Mouse (Mus musculus): Measurements from ENCODE around the gene Psmd7.
A peak's percentile ranks its signal among the peaks of the same experiment; 100 is the strongest.

Psmd7 gene

GRCm38 (mm10) chr8:107587995-107588780 is at the start of gene Psmd7:
TSS of gene Psmd7 (minus strand) at chr8:107588464.
- DNase-seq: peak; percentile 99

DNA sequence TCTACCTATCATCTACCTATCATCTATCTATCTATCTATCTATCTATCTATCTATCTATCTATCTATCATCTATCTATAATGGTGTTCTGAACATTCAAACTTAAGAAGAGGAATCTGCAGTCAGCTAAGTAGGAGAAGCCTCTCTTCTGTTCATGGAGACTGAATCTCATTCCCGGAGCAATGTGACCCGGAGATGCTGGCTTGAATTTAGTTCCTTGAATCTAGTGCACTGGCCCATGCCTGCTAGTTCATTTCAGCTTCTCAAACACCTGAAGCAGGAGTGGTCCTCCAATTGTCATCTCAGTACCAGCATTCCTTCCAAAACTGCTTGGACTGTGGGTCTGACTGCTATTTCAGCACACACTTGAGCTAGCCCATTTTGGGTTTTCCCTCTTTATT is 45.5 kb upstream of the Psmd7 start:
- peak; percentile 50 for DNase-seq

GRCm38 (mm10) chr8:107629701-107630100 is 41.4 kb upstream of the Psmd7 start:
- peak; percentile 60 for DNase-seq

- DNase-seq: peak; percentile 60
These were observed 40.4 kb upstream of the Psmd7 start for GRCm38 (mm10) chr8:107628501-107629149.

- DNase-seq: no peak
These were observed 39.6 kb upstream of the Psmd7 start for GRCm38 (mm10) chr8:107627881-107628280.

DNA sequence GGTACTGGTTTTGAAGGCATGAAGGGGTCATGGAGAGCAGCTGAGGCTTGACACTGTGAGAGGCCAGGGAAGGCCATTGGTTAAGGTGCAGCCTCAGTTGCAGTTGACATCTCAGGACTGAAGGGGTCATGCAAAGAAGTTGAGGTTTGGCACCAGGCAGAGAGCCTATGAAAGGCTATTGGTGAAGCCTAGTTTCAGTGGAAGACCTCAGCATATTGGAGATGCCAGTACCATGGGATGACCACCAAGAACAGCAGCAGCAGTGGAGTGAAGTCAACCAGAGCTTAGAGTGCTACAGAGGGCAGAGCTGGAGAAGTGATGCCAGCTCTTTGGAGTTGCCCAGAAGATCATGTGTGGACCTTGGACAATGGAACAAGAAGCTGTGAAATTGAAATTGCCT is 36.0 kb upstream of the Psmd7 start:
- DNase-seq: peak; percentile 57

DNA sequence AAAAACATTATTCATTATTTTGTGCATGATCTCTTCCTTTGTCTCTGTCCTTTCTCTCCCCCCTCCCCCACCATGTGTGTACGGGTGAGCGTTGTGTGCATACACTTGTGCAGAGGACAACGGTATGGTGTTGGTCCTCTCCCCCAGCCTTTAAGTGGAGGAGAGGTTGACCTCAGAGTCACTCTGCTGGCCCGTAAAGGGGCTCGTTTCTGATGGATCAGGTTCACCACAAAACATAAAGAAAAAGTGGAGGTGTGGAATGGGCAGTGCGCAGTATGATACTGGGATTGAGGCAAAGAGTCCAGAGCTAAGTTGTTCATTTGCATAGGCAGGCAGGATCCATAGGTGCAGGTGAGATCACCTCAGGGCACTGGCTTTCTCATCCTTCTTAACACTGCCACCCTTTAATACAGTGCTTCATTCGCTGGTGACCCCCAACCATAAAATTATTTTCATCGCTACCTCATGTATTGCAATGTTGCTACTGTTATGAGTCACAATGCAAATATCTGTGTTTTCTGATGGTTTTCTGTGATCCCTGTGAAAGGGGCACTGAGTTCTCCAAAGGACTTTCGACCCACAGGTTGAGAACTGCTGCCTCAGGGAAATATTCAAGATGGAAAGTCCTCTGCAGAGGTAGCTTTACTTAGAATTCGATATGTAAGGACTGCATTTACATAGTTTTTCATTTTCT is 33.8 kb upstream of the Psmd7 start:
- DNase-seq: peak; percentile 74

DNA sequence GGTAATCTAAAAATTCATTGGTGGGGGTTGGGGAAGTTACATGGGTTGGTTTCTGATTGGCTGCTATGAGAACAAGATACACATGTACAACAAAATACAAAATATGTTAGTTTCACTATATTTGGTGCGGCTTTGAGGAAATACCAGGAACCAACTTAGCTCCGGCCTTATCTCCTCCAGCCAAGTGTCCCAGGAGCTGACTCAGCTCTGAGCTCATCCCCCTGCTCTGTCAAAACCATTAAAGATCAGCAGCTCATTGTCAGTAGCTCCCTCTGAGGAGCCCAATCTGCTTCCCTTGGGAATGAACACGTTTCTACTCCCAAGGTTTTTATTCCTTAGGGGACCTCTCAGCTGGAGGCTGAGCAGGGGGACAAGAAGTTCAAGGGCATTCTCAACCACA is 32.9 kb upstream of the Psmd7 start:
- DNase-seq: peak; percentile 79

GRCm38 (mm10) chr8:107618499-107618898 is 30.2 kb upstream of the Psmd7 start:
- DNase-seq: peak; percentile 76

GRCm38 (mm10) chr8:107613411-107613810 is 25.1 kb upstream of the Psmd7 start:
- DNase-seq: peak; percentile 74

- peak; percentile 63 for DNase-seq
These were observed 22.6 kb upstream of the Psmd7 start for GRCm38 (mm10) chr8:107610845-107611244.

GRCm38 (mm10) chr8:107608751-107609150 is 20.5 kb upstream of the Psmd7 start:
- peak; percentile 58 for DNase-seq

GRCm38 (mm10) chr8:107603026-107603425 is 14.8 kb upstream of the Psmd7 start:
- DNase-seq: peak; percentile 27

DNA sequence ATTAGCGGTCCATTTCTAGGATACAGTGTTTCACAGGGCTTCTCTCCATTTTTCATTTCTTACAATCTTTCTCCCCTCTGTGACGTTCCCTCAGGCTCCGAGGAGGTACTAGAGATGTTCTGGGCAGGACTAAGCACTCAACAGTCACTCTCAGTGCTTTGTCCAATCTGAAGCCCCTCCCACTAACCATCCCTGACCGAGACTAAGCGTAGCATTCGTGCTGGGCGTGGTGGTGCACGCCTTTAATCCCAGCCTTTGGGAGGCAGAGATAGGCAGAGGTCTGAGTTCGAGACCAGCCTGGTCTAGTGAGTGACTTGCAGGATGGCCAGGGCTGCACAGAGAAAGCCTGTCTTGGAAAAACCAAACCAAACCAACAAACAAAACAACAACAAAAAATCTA is 11.4 kb upstream of the Psmd7 start:
- DNase-seq: peak; percentile 62

GRCm38 (mm10) chr8:107597731-107598130 is 9.5 kb upstream of the Psmd7 start:
- DNase-seq: peak; percentile 65

DNA sequence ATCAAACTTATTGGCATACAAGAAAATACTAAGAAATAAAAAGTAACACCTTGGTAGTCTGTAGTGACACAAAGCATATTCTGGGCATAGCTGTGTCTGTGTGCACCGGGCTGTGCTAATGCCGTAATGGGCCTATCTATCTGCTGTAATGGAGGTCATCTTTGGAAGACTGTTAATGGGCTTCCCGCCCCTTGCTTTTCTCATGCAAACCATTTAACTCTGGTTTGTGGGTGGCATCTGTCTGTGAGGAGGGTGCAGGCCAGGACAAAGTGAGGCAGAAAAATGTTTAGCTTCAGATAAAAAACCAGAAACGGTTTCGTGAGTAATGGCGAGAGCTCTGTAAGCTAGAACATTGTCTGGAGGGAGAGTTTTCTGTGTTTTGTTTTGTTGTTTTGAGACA is 6.6 kb upstream of the Psmd7 start:
- peak; percentile 39 for DNase-seq

GRCm38 (mm10) chr8:107593967-107594729 is 5.9 kb upstream of the Psmd7 start:
- DNase-seq: peak; percentile 13

- no peak for DNase-seq
These were observed 752 bp downstream of the Psmd7 start for GRCm38 (mm10) chr8:107587429-107587994.

GRCm38 (mm10) chr8:107582136-107582535 is 6.1 kb downstream of the Psmd7 start:
- peak; percentile 84 for DNase-seq

DNA sequence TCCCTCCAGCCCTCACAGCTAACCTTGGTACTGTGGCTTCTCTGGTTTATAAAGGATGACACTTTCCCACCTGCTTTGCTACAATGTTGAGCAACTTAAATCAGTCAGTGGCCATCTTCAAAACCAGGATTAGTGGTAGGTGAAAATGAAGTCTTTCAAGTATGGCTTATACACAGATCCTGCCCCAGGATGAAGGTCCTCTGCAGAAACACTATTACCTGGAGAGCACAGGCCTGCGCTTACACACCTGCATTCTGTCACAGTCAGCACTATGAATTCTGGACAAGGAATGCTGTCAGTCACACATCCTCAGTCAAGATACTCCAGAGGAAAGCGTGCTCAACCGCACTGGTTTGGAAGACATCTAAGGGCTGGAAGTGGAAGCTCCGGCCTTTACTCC is 6.7 kb downstream of the Psmd7 start:
- peak; percentile 52 for DNase-seq

GRCm38 (mm10) chr8:107580879-107581278 is 7.4 kb downstream of the Psmd7 start:
- DNase-seq: peak; percentile 81

GRCm38 (mm10) chr8:107578541-107578940 is 9.7 kb downstream of the Psmd7 start:
- DNase-seq: peak; percentile 84

- no peak for DNase-seq
These were observed 10.1 kb downstream of the Psmd7 start for GRCm38 (mm10) chr8:107578132-107578531.
